Mouse (Mus musculus) spleen, adult 2 months (tissue): ENCODE data around the gene Per1. TPM values are rescaled to one million over a fixed set of nuclear protein-coding genes. Genes with fewer than 3 reads are reported as not detected.

Source experiments
- DNase-seq, 2 experiments: peaks; one replicate each; pipeline versions ENCODE4 v3.0.0 to v3.0.0-alpha.2; 2012 to 2021; ENCODE audit warnings: low spot score in 2 of 2, low read depth in 1 of 2
- H3K27ac ChIP-seq: fragments of 200-500 bp; 2 replicates; pipeline ENCODE4 v1.5.1; 2012; ENCODE audit warnings: low read length, inconsistent platforms; ENCODE audit not compliant: insufficient read depth
- H3K27me3 ChIP-seq: fragments of 200-500 bp; 2 replicates; pipeline ENCODE4 v1.6.1; 2012; ENCODE audit warnings: mild to moderate bottlenecking, moderate library complexity, low read length, inconsistent platforms; ENCODE audit not compliant: control insufficient read depth, insufficient read depth
- H3K36me3 ChIP-seq: fragments of 200-500 bp; 2 replicates; pipeline ENCODE4 v1.6.1; 2012; ENCODE audit warnings: mild to moderate bottlenecking, low read length, inconsistent platforms; ENCODE audit not compliant: control insufficient read depth, insufficient read depth
- H3K4me1 ChIP-seq: fragments of 200-500 bp; 2 replicates; pipeline ENCODE4 v1.6.1; 2011; ENCODE audit warnings: inconsistent platforms; ENCODE audit not compliant: control insufficient read depth, insufficient read depth, insufficient read length
- H3K4me3 ChIP-seq: fragments of 200-500 bp; 2 replicates; pipeline ENCODE4 v1.5.1; 2011; ENCODE audit warnings: mild to moderate bottlenecking, inconsistent platforms; ENCODE audit not compliant: insufficient read depth, insufficient read length; ENCODE audit errors: extremely low read depth
- CTCF ChIP-seq: fragments of 200-500 bp; IDR thresholded peaks from 2 replicates; pipeline ENCODE4 v1.5.1; 2011; ENCODE audit warnings: mild to moderate bottlenecking, inconsistent platforms; ENCODE audit not compliant: insufficient read depth, insufficient read length, insufficient replicate concordance; ENCODE audit errors: extremely low read depth
- POLR2A ChIP-seq: fragments of 200-500 bp; IDR thresholded peaks from 2 replicates; pipeline ENCODE4 v1.6.1; 2011; ENCODE audit warnings: low read depth, low read length, inconsistent platforms
- WGBS: fragments of 180-500 bp; shearing (Covaris S2); methylation state at CpG from one replicate; pipeline ENCODE4 v1.1.7; 2018; 5-methylcytosine and 5-hydroxymethylcytosine counted together
- polyA plus RNA-seq: library from polyadenylated mRNA; depleted of rRNA; stranded (reverse); fragments of >200 nt; gene quantifications from 2 replicates; pipeline ENCODE4 v1.2.3, GENCODE M21; 2012

Gene Per1
- polyA plus RNA-seq, 1 experiment = 23.3 TPM

GRCm38 (mm10) chr11:69121001-69121740 lies 26.2 kb downstream of the Per1 start:
- 2% methylated on average over 33 of the region's 33 CpGs for WGBS
- Histone ChIP-seq H3K4me3 (peak overlapping the region; percentile 61), H3K27ac (no peak overlapping the region), H3K27me3 (0 out of 2 replicates have a peak, but pooled peaks cover 5% of the 10 kb centered on the region), H3K36me3 (no peaks in the 10 kb centered on the region), H3K4me1 (peaks cover 2% of the 10 kb centered on the region; the same call in 1 of the 2 replicates)
- no peak for DNase-seq
- TF ChIP-seq POLR2A (no peak), CTCF (no peak)

GRCm38 (mm10) chr11:69121741-69122335 lies 26.8 kb downstream of the Per1 start:
- Histone ChIP-seq H3K27ac (no peak overlapping the region), H3K27me3 (0 out of 2 replicates have a peak, but pooled peaks cover 5% of the 10 kb centered on the region), H3K4me1 (peaks cover 5% of the 10 kb centered on the region; the same call in 1 of the 2 replicates), H3K4me3 (peak overlapping the region; percentile 61), H3K36me3 (no peaks in the 10 kb centered on the region)
- TF ChIP-seq CTCF (no peak), POLR2A (no peak)
- under 1% methylated on average over 31 of the region's 32 CpGs for WGBS
- no peak for DNase-seq

GRCm38 (mm10) chr11:69122336-69122951 lies 27.4 kb downstream of the Per1 start, which contains the start of gene 9130213A22Rik:
Gene 9130213A22Rik (minus strand): TSS chr11:69122589.
- WGBS = 1% methylated on average over 65 of the region's 66 CpGs
- H3K27me3 ChIP-seq = 0 out of 2 replicates have a peak, but pooled peaks cover 5% of the 10 kb centered on the region
- H3K4me1 ChIP-seq = peaks cover 5% of the 10 kb centered on the region; the same call in 1 of the 2 replicates
- peak within 1 kb of the TSS; percentile 61 for H3K4me3 ChIP-seq
- DNase-seq = peak in 1 of 2 experiments; percentile 81
- H3K27ac ChIP-seq = peak within 1 kb of the TSS; percentile 62
- no peaks in the 10 kb centered on the region for H3K36me3 ChIP-seq
- TF ChIP-seq POLR2A = no peak
- peak; percentile 48; the same call in 1 of the 2 replicates for TF ChIP-seq CTCF

GRCm38 (mm10) chr11:69123056-69123692 lies 28.2 kb downstream of the Per1 start:
- Histone ChIP-seq H3K27me3 (0 out of 2 replicates have a peak, but pooled peaks cover 5% of the 10 kb centered on the region), H3K36me3 (no peaks in the 10 kb centered on the region), H3K27ac (peak overlapping the region; percentile 65), H3K4me3 (peak overlapping the region; percentile 61), H3K4me1 (peaks cover 5% of the 10 kb centered on the region; the same call in 1 of the 2 replicates)
- TF ChIP-seq POLR2A (no peak), CTCF (peak; percentile 15; the same call in 1 of the 2 replicates)
- DNase-seq = peak; percentile 67 to 79
- WGBS = under 1% methylated on average over 29 of the region's 29 CpGs

- peak; percentile 62 to 77 for DNase-seq
- TF ChIP-seq CTCF = no peak
- TF ChIP-seq POLR2A = no peak
- under 1% methylated on average over 31 of the region's 31 CpGs for WGBS
- Histone ChIP-seq H3K27ac (peak overlapping the region; percentile 65), H3K27me3 (0 out of 2 replicates have a peak, but pooled peaks cover 5% of the 10 kb centered on the region), H3K4me3 (peak overlapping the region; percentile 61), H3K36me3 (no peaks in the 10 kb centered on the region), H3K4me1 (peaks cover 5% of the 10 kb centered on the region; the same call in 1 of the 2 replicates)
Observed at GRCm38 (mm10) chr11:69123693-69124497, 28.9 kb downstream of the Per1 start.

- no peak for TF ChIP-seq CTCF
- H3K4me1 ChIP-seq = peaks cover 5% of the 10 kb centered on the region; the same call in 1 of the 2 replicates
- WGBS = 1% methylated on average over 3 of the region's 3 CpGs
- no peak overlapping the region; the same call in 1 of the 2 replicates for H3K4me3 ChIP-seq
- peak; percentile 47 to 72 for DNase-seq
- H3K27me3 ChIP-seq = 0 out of 2 replicates have a peak, but pooled peaks cover 5% of the 10 kb centered on the region
- H3K36me3 ChIP-seq = no peaks in the 10 kb centered on the region
- H3K27ac ChIP-seq = no peak overlapping the region
Observed at GRCm38 (mm10) chr11:69124498-69124847, 29.5 kb downstream of the Per1 start.
